Comparison of ENCODE assay signal across 18 mouse cellular contexts in genomic region chr2:93249058-93249457, GRCm38 (mm10).
DNase-seq lines count a peak whose midpoint lies in the region; ATAC-seq and TF ChIP-seq lines count a peak whose summit lies in the region.
"Had no signal": no experiment of that assay in that cellular context is flagged by ENCODE, and none has a peak within 500 bp of the region (broad histone marks: within the 10 kb centered on the region; RNA-seq: fewer than 3 reads in every experiment).

No protein-coding gene starts in this region.

- no peak for TF ChIP-seq CTCF in hindbrain, postnatal 0 days (IDR thresholded peaks at IDR 0.05; ENCODE audit: low read depth)
- no peak for TF ChIP-seq CTCF in brain, embryonic 14.5 days (IDR thresholded peaks at IDR 0.05; ENCODE audit: borderline replicate concordance, extremely low read depth, insufficient read depth, insufficient read length)

- WGBS in hindbrain, embryonic 10.5 days, result 82% methylated on average over 6 of the region's 6 CpGs
- 69% methylated on average over 6 of the region's 6 CpGs for WGBS in hindbrain, postnatal 0 days
- 62% methylated on average over 6 of the region's 6 CpGs for WGBS in hindbrain, embryonic 13.5 days
- 53% methylated on average over 6 of the region's 6 CpGs for WGBS in neural tube, embryonic 13.5 days
- 80% methylated on average over 6 of the region's 6 CpGs for WGBS in intestine, embryonic 16.5 days

- no peak for DNase-seq in hindbrain, embryonic 10.5 days (ENCODE audit: low spot score)
- no peak for DNase-seq in hindbrain, postnatal 0 days (ENCODE audit: low spot score)
- DNase-seq in brain, embryonic 14.5 days (ENCODE audit: low read depth), result peak; percentile 57
- no peak for DNase-seq in layer of hippocampus, adult 9-10 months (ENCODE audit: low spot score)
- DNase-seq: adrenal gland, postnatal 36 days; cerebellum, postnatal 14 days; gastrocnemius, adult 2 months; kidney, adult 18-20 months; kidney, postnatal 4 days; layer of hippocampus, postnatal 36 days; thymus, adult 2 months had no signal

- no peak for TF ChIP-seq POLR2A in brain, embryonic 14.5 days (IDR thresholded peaks at IDR 0.05; ENCODE audit: borderline replicate concordance, extremely low read depth, insufficient read depth, insufficient read length, poor library complexity, severe bottlenecking)

- peak overlapping the region; percentile 64 for H3K27ac ChIP-seq in hindbrain, embryonic 10.5 days
- H3K27ac ChIP-seq in hindbrain, postnatal 0 days, result no peak overlapping the region
- peak overlapping the region; percentile 78 for H3K27ac ChIP-seq in hindbrain, embryonic 13.5 days
- H3K27ac ChIP-seq in neural tube, embryonic 13.5 days (replicated peaks), result peak overlapping the region; percentile 89
- no peak overlapping the region for H3K27ac ChIP-seq in intestine, embryonic 16.5 days (ENCODE audit: low read length)
- H3K27ac ChIP-seq: embryonic facial prominence, embryonic 10.5 days; gastrocnemius, adult 2 months; limb, embryonic 10.5 days; liver, embryonic 12.5 days had no signal

- H3K9ac ChIP-seq in hindbrain, postnatal 0 days (replicated peaks; ENCODE audit: low read length), result no peak overlapping the region
- H3K9ac ChIP-seq in hindbrain, embryonic 13.5 days, result peak overlapping the region; percentile 46
- peak overlapping the region; percentile 53 for H3K9ac ChIP-seq in neural tube, embryonic 13.5 days
- no peak overlapping the region for H3K9ac ChIP-seq in intestine, embryonic 16.5 days (ENCODE audit: low read depth, low read length)
- H3K9ac ChIP-seq: liver, embryonic 12.5 days had no signal

- no peak overlapping the region for H3K4me2 ChIP-seq in hindbrain, postnatal 0 days (ENCODE audit: low read depth, low read length)
- no peak overlapping the region for H3K4me2 ChIP-seq in hindbrain, embryonic 13.5 days
- H3K4me2 ChIP-seq in neural tube, embryonic 13.5 days, result no peak overlapping the region
- H3K4me2 ChIP-seq in intestine, embryonic 16.5 days (ENCODE audit: low read depth, low read length), result no peak overlapping the region
- H3K4me2 ChIP-seq: liver, embryonic 12.5 days had no signal

- peaks cover 26% of the 10 kb centered on the region for H3K36me3 ChIP-seq in hindbrain, embryonic 10.5 days
- H3K36me3 ChIP-seq in hindbrain, postnatal 0 days (ENCODE audit: insufficient read depth, low read length), result no peaks in the 10 kb centered on the region
- H3K36me3 ChIP-seq in hindbrain, embryonic 13.5 days, result no peaks in the 10 kb centered on the region; the same call in 1 of the 2 replicates
- H3K36me3 ChIP-seq in neural tube, embryonic 13.5 days, result no peaks in the 10 kb centered on the region
- no peaks in the 10 kb centered on the region for H3K36me3 ChIP-seq in intestine, embryonic 16.5 days (ENCODE audit: control insufficient read depth, insufficient read depth, low read length)
- H3K36me3 ChIP-seq: embryonic facial prominence, embryonic 10.5 days; limb, embryonic 10.5 days; liver, embryonic 12.5 days had no signal

- no peak overlapping the region for H3K4me3 ChIP-seq in hindbrain, embryonic 10.5 days
- H3K4me3 ChIP-seq in hindbrain, postnatal 0 days (ENCODE audit: low read length), result no peak overlapping the region
- H3K4me3 ChIP-seq in hindbrain, embryonic 13.5 days, result no peak overlapping the region
- H3K4me3 ChIP-seq in neural tube, embryonic 13.5 days, result no peak overlapping the region
- H3K4me3 ChIP-seq in intestine, embryonic 16.5 days (ENCODE audit: low read length), result no peak overlapping the region
- H3K4me3 ChIP-seq: embryonic facial prominence, embryonic 10.5 days; gastrocnemius, adult 2 months; limb, embryonic 10.5 days; liver, embryonic 12.5 days had no signal

- H3K4me1 ChIP-seq in hindbrain, embryonic 10.5 days (replicated peaks), result peaks cover 63% of the 10 kb centered on the region
- 0 out of 2 replicates have a peak, but pooled peaks cover 8% of the 10 kb centered on the region for H3K4me1 ChIP-seq in hindbrain, postnatal 0 days (ENCODE audit: insufficient read depth, low read length)
- H3K4me1 ChIP-seq in hindbrain, embryonic 13.5 days (replicated peaks), result peaks cover 82% of the 10 kb centered on the region
- H3K4me1 ChIP-seq in neural tube, embryonic 13.5 days (replicated peaks), result peaks cover 92% of the 10 kb centered on the region
- H3K4me1 ChIP-seq in intestine, embryonic 16.5 days (ENCODE audit: control insufficient read depth, insufficient read depth, low read length), result no peaks in the 10 kb centered on the region
- H3K4me1 ChIP-seq: liver, embryonic 12.5 days had no signal

- H3K27me3 ChIP-seq in hindbrain, embryonic 10.5 days (ENCODE audit: insufficient read depth, poor library complexity, severe bottlenecking), result no peaks in the 10 kb centered on the region
- H3K27me3 ChIP-seq in hindbrain, postnatal 0 days (ENCODE audit: insufficient read depth, low read length), result no peaks in the 10 kb centered on the region
- no peaks in the 10 kb centered on the region for H3K27me3 ChIP-seq in hindbrain, embryonic 13.5 days
- H3K27me3 ChIP-seq in neural tube, embryonic 13.5 days, result no peaks in the 10 kb centered on the region
- H3K27me3 ChIP-seq in intestine, embryonic 16.5 days (replicated peaks; ENCODE audit: control insufficient read depth, insufficient read depth, low read length), result no peaks in the 10 kb centered on the region
- H3K27me3 ChIP-seq: liver, embryonic 12.5 days had no signal

- 0 out of 2 replicates have a peak, but pooled peaks cover 6% of the 10 kb centered on the region for H3K9me3 ChIP-seq in hindbrain, embryonic 10.5 days
- H3K9me3 ChIP-seq in hindbrain, postnatal 0 days (ENCODE audit: low read length), result no peaks in the 10 kb centered on the region
- no peaks in the 10 kb centered on the region for H3K9me3 ChIP-seq in hindbrain, embryonic 13.5 days
- H3K9me3 ChIP-seq in neural tube, embryonic 13.5 days, result no peaks in the 10 kb centered on the region
- H3K9me3 ChIP-seq in intestine, embryonic 16.5 days (ENCODE audit: control insufficient read depth, low read length), result no peaks in the 10 kb centered on the region
- H3K9me3 ChIP-seq: embryonic facial prominence, embryonic 10.5 days; limb, embryonic 10.5 days; liver, embryonic 12.5 days had no signal

- ATAC-seq in hindbrain, postnatal 0 days, result no peak
- no peak for ATAC-seq in hindbrain, embryonic 13.5 days (ENCODE audit: low FRiP score)
- no peak for ATAC-seq in neural tube, embryonic 13.5 days (ENCODE audit: low read depth)
- ATAC-seq in intestine, embryonic 16.5 days, result no peak
- ATAC-seq in granulocyte monocyte progenitor cell, adult 5-6 weeks (replicated peaks; ENCODE audit: poor library complexity, severe bottlenecking), result no peak
- ATAC-seq: liver, embryonic 12.5 days had no signal

Comparison
In these comparisons a context has a peak if more than half of its experiments do, and no peak if none do; other contexts are left out.
1. H3K27ac ChIP-seq: peak in hindbrain, embryonic 10.5 days (single experiment), hindbrain, embryonic 13.5 days (single experiment) and neural tube, embryonic 13.5 days (single experiment); none in hindbrain, postnatal 0 days (single experiment) and intestine, embryonic 16.5 days (single experiment).
2. H3K9ac ChIP-seq: peak in hindbrain, embryonic 13.5 days (single experiment) and neural tube, embryonic 13.5 days (single experiment); none in hindbrain, postnatal 0 days (single experiment) and intestine, embryonic 16.5 days (single experiment).